ENCODE assay signal across 7 mouse cellular contexts in the genomic region with DNA sequence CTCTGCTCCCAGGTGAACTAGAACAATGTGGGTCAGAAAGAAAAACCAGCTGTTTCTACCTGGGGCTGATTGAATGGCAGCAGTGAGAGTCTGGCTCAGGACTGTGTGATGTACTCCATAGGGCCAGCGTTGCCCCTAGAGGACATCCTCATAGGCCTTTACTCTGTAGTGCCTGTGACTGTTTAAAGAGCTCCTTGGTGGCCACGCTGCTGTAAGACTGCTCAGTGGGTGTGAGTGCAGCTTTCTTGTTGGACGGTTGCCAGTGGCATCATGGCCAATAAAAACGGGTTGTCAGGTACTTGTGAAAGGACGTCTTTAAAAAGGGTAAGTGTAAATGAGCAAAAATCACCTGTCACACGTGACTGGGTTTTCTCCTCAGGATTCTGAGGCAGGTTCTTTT.
DNase-seq lines count a peak whose midpoint lies in the region; ATAC-seq lines count a peak whose summit lies in the region.

No protein-coding gene starts in this region.

- no peak overlapping the region for H3K4me2 ChIP-seq in intestine, embryonic 15.5 days (replicated peaks)

- no peak overlapping the region for H3K9ac ChIP-seq in intestine, embryonic 15.5 days

- H3K27me3 ChIP-seq in intestine, embryonic 15.5 days (replicated peaks): no peaks in the 10 kb centered on the region

- WGBS in intestine, embryonic 15.5 days: 47% methylated on average over 6 of the region's 6 CpGs

- H3K9me3 ChIP-seq in intestine, embryonic 15.5 days: no peaks in the 10 kb centered on the region

- H3K4me3 ChIP-seq in intestine, embryonic 15.5 days (replicated peaks): no peak overlapping the region

- intact Hi-C loops in left cerebral cortex, postnatal 14 days (cut with DNase I): no loop called here

- ATAC-seq in intestine, embryonic 15.5 days: peak; percentile 53; the same call in 1 of the 2 replicates
- ATAC-seq in megakaryocyte-erythroid progenitor cell, adult 5-6 weeks (replicated peaks; ENCODE audit: low FRiP score, low TSS enrichment, poor library complexity, severe bottlenecking): no peak

- peak; percentile 34 to 39 for DNase-seq in left cerebral cortex, postnatal 14 days (ENCODE audit: low spot score in 2 of 2)
- DNase-seq in left cerebral cortex, adult 11 months (ENCODE audit: low spot score): no peak
- DNase-seq in cerebellum, postnatal 14 days: peak; percentile 33 to 35
- peak; percentile 24 for DNase-seq in lung, postnatal 25 days (ENCODE audit: low spot score)
- DNase-seq in embryo, embryonic 9.5 days (ENCODE audit: extremely low spot score): no peak

- no peaks in the 10 kb centered on the region for H3K4me1 ChIP-seq in intestine, embryonic 15.5 days (replicated peaks)

- H3K36me3 ChIP-seq in intestine, embryonic 15.5 days: no peaks in the 10 kb centered on the region

- no peak overlapping the region for H3K27ac ChIP-seq in intestine, embryonic 15.5 days

Comparison
In these comparisons a context has a peak if more than half of its experiments do, and no peak if none do; other contexts are left out.
1. DNase-seq: peak in left cerebral cortex, postnatal 14 days (2 of 2), cerebellum, postnatal 14 days (2 of 2) and lung, postnatal 25 days (single experiment); none in left cerebral cortex, adult 11 months (single experiment) and embryo, embryonic 9.5 days (single experiment).